Mouse (Mus musculus) natural killer cell, adult 2 months (primary cell): Measurements from ENCODE around the gene 4921501E09Rik.
"Not testable (repeated sequence)": the region's sequence is repeated elsewhere in the genome, so short reads cannot be mapped to it uniquely, and the experiment has no call there.

Experiments used
- DNase-seq, 2 experiments: peaks; one replicate each; pipeline ENCODE4 v3.0.0; 2022; ENCODE audit warnings: low spot score in 2 of 2

Gene 4921501E09Rik

DNA sequence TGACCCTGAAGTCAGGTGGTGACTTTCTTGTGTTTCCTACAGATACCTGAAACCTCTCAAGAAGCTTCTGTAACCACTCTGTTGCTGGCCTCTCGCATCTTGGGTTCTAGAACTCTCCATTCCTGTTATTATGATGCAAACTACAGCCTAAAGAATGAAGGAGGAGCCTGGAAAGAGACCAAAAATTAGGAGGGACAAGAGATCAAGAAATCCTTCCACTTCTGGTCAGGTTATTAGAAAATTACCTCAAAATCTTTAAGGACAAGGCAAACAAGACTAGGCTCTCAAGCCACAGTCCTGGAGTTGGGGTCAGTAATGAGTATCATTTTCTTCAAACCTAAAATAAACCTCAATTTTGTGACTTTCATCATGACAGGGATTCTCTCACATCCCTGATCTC, at the start of gene 4921501E09Rik:
Gene 4921501E09Rik (minus strand): TSS at position 101 of the 400 bp plus-strand sequence.
- no peak for DNase-seq

DNA sequence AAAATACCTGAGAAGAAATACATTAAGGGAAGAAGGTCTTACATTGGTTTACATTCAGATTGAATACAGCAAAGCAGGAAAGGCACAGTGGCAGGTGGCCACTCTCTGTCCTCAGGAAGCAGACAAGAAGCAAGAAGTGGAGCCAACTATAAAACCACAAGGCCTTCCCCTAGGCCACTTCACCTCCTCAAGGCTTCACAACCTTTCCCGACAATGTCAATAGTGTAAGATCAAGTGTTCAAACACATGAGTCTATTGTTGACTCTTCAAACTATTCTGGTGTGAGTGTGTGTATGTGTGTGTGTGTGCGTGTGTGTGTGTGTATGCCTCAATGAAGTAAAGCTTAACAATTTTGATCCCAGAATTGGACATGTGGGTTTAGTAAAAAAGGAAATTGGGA, 29.5 kb upstream of the 4921501E09Rik start:
- DNase-seq: no peak

DNA sequence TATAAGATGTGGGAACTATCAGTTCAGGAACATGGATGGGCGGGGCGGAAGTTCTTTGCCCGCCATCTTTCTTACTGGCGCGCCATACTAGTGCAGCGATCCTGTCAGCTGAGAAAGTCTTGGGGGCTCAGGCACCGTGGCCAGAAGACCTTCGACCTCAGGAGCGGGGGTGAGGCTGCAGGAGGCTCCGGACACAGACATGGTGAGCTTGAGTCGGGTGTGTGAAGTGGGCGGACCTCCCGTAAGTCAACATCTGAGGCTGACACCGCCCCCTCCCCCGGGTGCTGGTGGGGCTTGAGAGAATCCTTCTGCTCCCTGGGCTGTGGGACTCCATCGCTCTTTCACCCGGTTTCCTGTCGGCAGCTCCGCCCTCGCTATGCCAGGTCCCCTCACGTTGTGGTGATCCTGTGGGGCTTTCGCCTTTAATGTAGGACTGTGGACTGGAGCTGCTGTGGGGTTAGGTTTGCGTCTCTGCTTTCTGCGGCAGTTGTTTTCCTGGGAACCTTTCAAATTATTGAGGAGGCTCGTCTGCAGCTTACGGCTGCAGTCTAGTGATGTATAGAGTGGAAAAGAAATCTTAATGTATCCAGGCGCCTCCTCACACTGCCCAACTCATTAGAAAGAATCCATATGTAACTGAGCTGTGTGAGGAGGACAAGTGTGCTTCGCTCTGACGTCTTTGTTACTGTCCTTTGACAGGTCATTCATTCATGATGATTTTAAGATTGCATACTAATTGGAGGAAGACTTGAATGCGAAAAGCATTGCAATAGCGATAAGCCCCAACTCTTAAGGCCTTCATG, 24.7 kb upstream of the 4921501E09Rik start:
- peak; percentile 37 to 40 for DNase-seq

DNA sequence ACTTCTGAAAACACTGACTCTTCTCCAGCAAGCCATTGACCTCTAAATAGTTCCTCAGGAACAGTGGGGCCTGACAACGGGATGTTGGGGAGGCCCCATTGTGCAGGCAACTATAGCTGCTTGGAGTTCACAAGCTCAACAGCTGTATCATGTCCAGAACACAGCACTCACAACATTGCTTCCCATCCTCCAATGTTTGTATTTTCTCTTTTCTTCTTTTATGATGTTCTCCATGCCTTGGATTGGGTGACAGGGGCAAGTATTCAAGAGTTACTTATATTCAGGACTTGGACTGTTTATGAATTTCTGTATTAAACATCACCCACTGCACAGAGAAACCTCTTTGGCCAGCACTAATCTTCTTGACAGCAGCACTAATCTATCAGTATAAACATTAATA, 23.8 kb upstream of the 4921501E09Rik start:
- no peak for DNase-seq

GRCm38 (mm10) chr17:33089220-33089949, 21.5 kb upstream of the 4921501E09Rik start, which contains the start of gene Zfp563:
Zfp563 (plus strand) TSS chr17:33089310.
- DNase-seq: peak; percentile 82 to 85

GRCm38 (mm10) chr17:33063001-33063400, 4.9 kb downstream of the 4921501E09Rik start:
- no peak for DNase-seq

GRCm38 (mm10) chr17:33058791-33059190, 9.1 kb downstream of the 4921501E09Rik start:
- no peak for DNase-seq

DNA sequence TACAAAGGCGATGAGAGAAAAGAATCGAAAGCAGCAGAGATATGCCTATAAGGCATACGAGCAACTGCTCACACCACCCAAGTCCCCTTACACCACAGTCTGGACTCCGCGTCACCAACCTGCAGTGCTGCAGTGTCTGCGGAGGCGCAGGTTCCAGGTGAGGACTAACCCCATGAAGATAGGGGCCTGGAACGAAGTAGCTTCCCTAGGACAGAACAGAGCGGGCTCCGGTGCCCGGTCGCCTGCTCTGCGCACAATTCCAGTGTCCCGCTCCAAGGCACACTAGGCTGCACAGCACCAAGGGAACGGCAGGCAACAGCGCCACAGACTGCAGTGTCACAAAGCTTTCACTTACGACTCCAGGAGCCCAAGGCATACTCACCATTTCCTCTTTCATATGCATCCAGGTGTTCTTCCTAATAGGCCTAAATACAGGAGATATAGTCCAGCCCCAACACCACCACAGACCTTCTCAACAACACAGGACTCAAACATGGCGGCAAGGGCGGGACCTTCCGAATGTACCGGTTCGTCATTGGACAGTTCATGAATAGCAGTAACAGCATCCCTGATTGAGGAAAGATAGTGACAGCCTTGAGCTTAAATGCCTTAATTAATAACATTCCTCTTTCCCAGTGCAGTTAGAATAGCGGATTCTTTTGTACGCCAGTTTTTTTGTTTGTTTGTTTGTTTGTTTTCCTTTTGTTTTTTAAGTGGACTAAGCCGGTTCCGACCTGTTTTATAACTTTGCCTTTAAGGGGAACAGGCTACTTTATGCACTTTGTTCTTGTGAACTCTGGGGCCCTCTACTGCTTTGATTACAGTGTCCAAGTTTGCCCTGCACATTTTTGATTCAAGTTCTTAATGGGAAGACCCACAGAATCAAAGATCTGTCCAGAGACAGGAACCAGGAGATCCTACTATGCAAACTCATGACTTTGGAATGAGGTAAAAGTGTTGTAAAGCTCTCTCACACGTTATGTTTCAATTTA, 34.7 kb downstream of the 4921501E09Rik start, which contains the start of gene Zfp763:
Gene Zfp763 (minus strand): TSS at position 503 of the 992 bp plus-strand sequence.
- DNase-seq: peak; percentile 68 to 72

GRCm38 (mm10) chr17:33032376-33032775, 35.5 kb downstream of the 4921501E09Rik start:
- DNase-seq: no peak

DNA sequence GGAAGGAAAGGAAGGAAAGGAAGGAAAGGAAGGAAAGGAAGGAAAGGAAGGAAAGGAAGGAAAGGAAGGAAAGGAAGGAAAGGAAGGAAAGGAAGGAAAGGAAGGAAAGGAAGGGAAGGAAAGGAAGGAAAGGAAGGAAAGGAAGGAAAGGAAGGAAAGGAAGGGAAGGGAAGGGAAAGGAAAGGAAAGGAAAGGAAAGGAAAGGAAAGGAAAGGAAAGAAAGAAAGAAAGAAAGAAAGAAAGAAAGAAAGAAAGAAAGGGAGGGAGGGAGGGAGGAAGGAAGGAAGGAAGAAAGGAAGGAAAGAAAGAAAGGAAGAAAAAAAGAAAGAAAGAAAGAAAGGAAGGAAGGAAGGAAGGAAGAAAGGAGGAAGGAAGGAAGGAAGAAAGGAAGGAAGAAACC, 47.4 kb downstream of the 4921501E09Rik start:
- DNase-seq: not testable (repeated sequence)
